25 mouse cellular contexts compared by ENCODE assay signal in genomic region chr10:123201981-123202758, GRCm38 (mm10). TPM values are rescaled to one million over a fixed set of nuclear protein-coding genes. Genes with fewer than 3 reads are reported as not detected.
A peak's percentile ranks its signal among the peaks of the same experiment; 100 is the strongest.
DNase-seq lines count a peak whose midpoint lies in the region; ATAC-seq and TF ChIP-seq lines count a peak whose summit lies in the region.
"Had no signal": no experiment of that assay in that cellular context is flagged by ENCODE, and none has a peak within 500 bp of the region (broad histone marks: within the 10 kb centered on the region; RNA-seq: fewer than 3 reads in every experiment).

No protein-coding gene starts in this region.

- ATAC-seq in heart, embryonic 15.5 days (replicated peaks; ENCODE audit: insufficient number of reproducible peaks, insufficient read depth, low FRiP score, low read depth) = no peak
- peak; percentile 35; the same call in 1 of the 2 replicates for ATAC-seq in common myeloid progenitor, adult 5-6 weeks (replicated peaks; ENCODE audit: low read depth, poor library complexity, severe bottlenecking)
- ATAC-seq in megakaryocyte-erythroid progenitor cell, adult 5-6 weeks (replicated peaks; ENCODE audit: low FRiP score, low TSS enrichment, poor library complexity, severe bottlenecking) = peak; percentile 60
- ATAC-seq in stomach, postnatal 0 days (ENCODE audit: low FRiP score, low TSS enrichment) = no peak
- ATAC-seq: forebrain, embryonic 14.5 days; inflammation-experienced regulatory T-cells, adult 6 months had no signal

- no peak overlapping the region for H3K9ac ChIP-seq in heart, embryonic 15.5 days
- H3K9ac ChIP-seq in stomach, postnatal 0 days (ENCODE audit: low read length) = no peak overlapping the region
- H3K9ac ChIP-seq: embryonic facial prominence, embryonic 13.5 days; hindbrain, embryonic 14.5 days; liver, embryonic 14.5 days; lung, embryonic 15.5 days had no signal

- no peak overlapping the region for H3K4me3 ChIP-seq in heart, embryonic 15.5 days
- H3K4me3 ChIP-seq in stomach, postnatal 0 days (ENCODE audit: low read depth, low read length) = no peak overlapping the region
- H3K4me3 ChIP-seq: embryonic facial prominence, embryonic 13.5 days; heart, adult 2 months; lung, embryonic 15.5 days; midbrain, embryonic 10.5 days had no signal

- DNase-seq in heart, postnatal 4 days = no peak
- DNase-seq in right cerebral cortex, adult 18-20 months = peak; percentile 54
- no peak for DNase-seq in right cerebral cortex, postnatal 14 days
- no peak for DNase-seq in stomach, postnatal 0 days (ENCODE audit: low spot score)
- no peak for DNase-seq in kidney, postnatal 14 days
- DNase-seq: adrenal gland, adult 2 months; cerebellum, adult 2 months; cerebellum, postnatal 25 days; embryo, embryonic 11 days; heart, adult 2 months; kidney, adult 9 months; kidney, postnatal 4 days; lung, postnatal 4 days; retina, postnatal 1 day; right cerebral cortex, postnatal 4 days had no signal

- WGBS in heart, embryonic 15.5 days = 66% methylated on average over 23 of the region's 23 CpGs
- WGBS in stomach, postnatal 0 days = 69% methylated on average over 23 of the region's 23 CpGs

- no peak for TF ChIP-seq EP300 in stomach, postnatal 0 days (optimal IDR thresholded peaks at IDR 0.05)

- H3K4me2 ChIP-seq in heart, embryonic 15.5 days = peak overlapping the region; percentile 11; the same call in 1 of the 2 replicates
- no peak overlapping the region for H3K4me2 ChIP-seq in stomach, postnatal 0 days (replicated peaks; ENCODE audit: low read depth)
- H3K4me2 ChIP-seq: embryonic facial prominence, embryonic 13.5 days; hindbrain, embryonic 14.5 days; lung, embryonic 15.5 days had no signal

- H3K4me1 ChIP-seq in heart, embryonic 15.5 days (replicated peaks) = peaks cover 5% of the 10 kb centered on the region; the same call in 1 of the 2 replicates
- H3K4me1 ChIP-seq in stomach, postnatal 0 days (replicated peaks; ENCODE audit: control insufficient read depth, insufficient read depth) = no peaks in the 10 kb centered on the region

- H3K36me3 ChIP-seq in heart, embryonic 15.5 days = no peaks in the 10 kb centered on the region
- H3K36me3 ChIP-seq in stomach, postnatal 0 days (ENCODE audit: control insufficient read depth, insufficient read depth, low read length) = no peaks in the 10 kb centered on the region
- H3K36me3 ChIP-seq: embryonic facial prominence, embryonic 13.5 days; lung, embryonic 15.5 days; midbrain, embryonic 10.5 days had no signal

- no peak for TF ChIP-seq CTCF in stomach, postnatal 0 days (IDR thresholded peaks at IDR 0.05; ENCODE audit: low read depth)

- no peak overlapping the region for H3K27ac ChIP-seq in heart, embryonic 15.5 days
- no peak overlapping the region for H3K27ac ChIP-seq in stomach, postnatal 0 days (replicated peaks)
- H3K27ac ChIP-seq: embryonic facial prominence, embryonic 13.5 days; heart, adult 2 months; hindbrain, embryonic 14.5 days; liver, embryonic 14.5 days; lung, embryonic 15.5 days; midbrain, embryonic 10.5 days had no signal

- no peaks in the 10 kb centered on the region for H3K27me3 ChIP-seq in heart, embryonic 15.5 days
- no peaks in the 10 kb centered on the region for H3K27me3 ChIP-seq in stomach, postnatal 0 days (ENCODE audit: control insufficient read depth, insufficient read depth, low read length)
- H3K27me3 ChIP-seq: embryonic facial prominence, embryonic 13.5 days; lung, embryonic 15.5 days had no signal

- H3K9me3 ChIP-seq in heart, embryonic 15.5 days (replicated peaks) = no peaks in the 10 kb centered on the region
- H3K9me3 ChIP-seq in stomach, postnatal 0 days (ENCODE audit: control insufficient read depth, low read length) = no peaks in the 10 kb centered on the region
- H3K9me3 ChIP-seq: embryonic facial prominence, embryonic 13.5 days; lung, embryonic 15.5 days; midbrain, embryonic 10.5 days had no signal

RNA-seq across cellular contexts. Expression of gene Usp15, which starts 5.4 kb away (rescaled TPM):
- 53.5 and 55.6 TPM in 2 replicates for polyA plus RNA-seq in heart, embryonic 15.5 days (2015; fragmentation: Nextera tagmentation; extraction: Ambion mirVana)
- 10 to 100 TPM; 75.8 to 79.2 TPM for total RNA-seq in heart, postnatal 4 days (2021)
- total RNA-seq in common myeloid progenitor, adult 5-6 weeks (2017) = 260 and 320 TPM in 2 replicates
- 238 and 273 TPM in 2 replicates for total RNA-seq in megakaryocyte-erythroid progenitor cell, adult 5-6 weeks (2014; fragmentation: Nextera tagmentation)
- total RNA-seq in megakaryocyte-erythroid progenitor cell, adult 5-6 weeks (2017) = 392 and 407 TPM in 2 replicates
- polyA plus RNA-seq in stomach, postnatal 0 days (2015; fragmentation: Nextera tagmentation; extraction: Ambion mirVana) = 55.7 and 55.9 TPM in 2 replicates

Comparison
In these comparisons a context has a peak if more than half of its experiments do, and no peak if none do; other contexts are left out.
1. ATAC-seq: peak in common myeloid progenitor, adult 5-6 weeks (single experiment) and megakaryocyte-erythroid progenitor cell, adult 5-6 weeks (single experiment); none in heart, embryonic 15.5 days (single experiment) and stomach, postnatal 0 days (single experiment).